Mouse (Mus musculus): ENCODE results near the gene Dhx32. TPM values are rescaled to one million over a fixed set of nuclear protein-coding genes. Genes with fewer than 3 reads are reported as not detected.

Dhx32 gene
- polyA plus RNA-seq, 1 experiment: 38.6 TPM

DNA sequence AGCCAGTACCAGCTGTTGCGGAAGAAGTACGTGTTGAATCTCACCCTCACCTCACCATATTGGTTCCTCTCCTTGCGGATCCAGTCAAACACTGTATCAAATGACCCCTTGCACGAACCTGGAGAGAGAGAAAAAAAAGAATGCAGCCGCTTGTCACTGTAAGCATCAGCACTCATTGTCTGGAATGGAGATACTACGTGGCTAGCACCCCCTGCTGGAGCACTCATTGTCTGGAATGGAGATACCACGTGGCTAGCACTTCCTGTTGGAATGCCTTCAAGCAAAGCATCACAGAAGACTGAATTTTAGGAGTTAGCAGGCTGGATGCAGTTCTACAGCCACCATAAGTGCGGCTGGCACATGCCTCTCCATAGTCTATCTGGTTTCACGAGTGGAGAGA lies 106.5 kb downstream of the Dhx32 start:
- no peak for DNase-seq (ENCODE audit: extremely low spot score in 1 of 2, low spot score in 1 of 2)

Other genes starting within 250 kb of the Dhx32 start
- gene Tex36, start 180.6 kb downstream of the Dhx32 start, polyA plus RNA-seq (2012; rRNA removed): not detected in 2 replicates
- gene Edrf1, start 145.2 kb downstream of the Dhx32 start, polyA plus RNA-seq (2012; rRNA removed): 19.5 and 20.1 TPM in 2 replicates
- 0.19 and 0.24 TPM in 2 replicates for gene Mmp21, start 102.7 kb downstream of the Dhx32 start, polyA plus RNA-seq (2012; rRNA removed)
- gene Bccip, start 73.4 kb downstream of the Dhx32 start, polyA plus RNA-seq (2012; rRNA removed): 116 and 117 TPM in 2 replicates
- gene Uros, start 72.7 kb downstream of the Dhx32 start, polyA plus RNA-seq (2012; rRNA removed): 36.1 and 36.7 TPM in 2 replicates
- gene Fank1, start 5.9 kb downstream of the Dhx32 start, polyA plus RNA-seq (2012; rRNA removed): 6.3 and 7.1 TPM in 2 replicates

All from frontal cortex, adult 2 months (tissue).